Mouse (Mus musculus): Measurements from ENCODE around the gene Pcdh9.

DNA sequence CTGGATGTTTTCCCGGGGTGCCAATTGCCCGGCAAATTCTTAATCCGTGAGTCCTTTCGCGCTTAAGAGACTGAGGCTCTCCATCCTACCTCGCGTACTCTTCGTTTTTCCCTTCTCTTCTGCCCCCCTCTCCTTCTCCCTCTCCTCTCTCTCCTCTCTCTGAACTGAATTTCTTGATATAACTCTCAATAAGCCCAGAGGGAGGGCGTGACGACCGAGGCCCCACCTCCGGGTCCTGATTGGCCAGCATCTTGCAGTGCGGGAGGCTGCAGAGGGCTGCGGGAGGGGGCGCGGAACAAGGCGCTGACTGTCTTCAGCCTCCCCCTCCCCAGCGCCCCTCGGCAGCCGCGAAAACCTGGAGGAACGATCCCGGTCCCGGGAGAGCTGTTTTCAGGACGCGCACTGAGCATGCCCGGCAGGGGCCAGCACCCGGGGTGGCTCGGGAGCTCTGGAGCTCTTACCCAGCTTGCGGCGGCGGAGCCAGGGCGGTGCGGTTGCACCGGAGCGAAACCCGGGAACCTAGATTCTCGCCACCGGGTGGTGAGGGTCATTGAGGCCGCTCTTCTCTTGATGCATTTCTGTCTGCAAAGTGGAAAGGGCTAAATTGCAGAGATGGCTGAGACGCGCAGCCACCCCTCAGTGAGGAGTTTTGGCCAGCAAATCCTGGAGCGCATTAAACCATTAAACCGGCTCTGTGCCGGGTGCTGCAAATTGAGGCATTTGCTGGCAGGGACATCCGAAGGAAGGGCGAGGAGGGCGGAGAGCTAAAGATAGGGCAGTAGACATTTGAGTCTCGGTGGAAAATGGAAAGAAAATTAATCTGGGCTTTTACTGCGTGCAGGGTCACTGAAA is at the start of gene Pcdh9:
- TF ChIP-seq CTCF (IDR thresholded peaks at IDR 0.05; ENCODE audit: borderline replicate concordance, insufficient read depth, low read depth, low read length) (peak; percentile 9; the same call in 1 of the 2 replicates), POLR2A (IDR thresholded peaks at IDR 0.05; ENCODE audit: borderline replicate concordance, insufficient read depth, low read length) (peak; percentile 76; the same call in 1 of the 2 replicates)

Data from cerebellum, adult 2 months (tissue).